Mouse (Mus musculus) heart, embryonic 11.5 days (tissue): ENCODE measurements around the gene Zfp1. TPM values are rescaled to one million over a fixed set of nuclear protein-coding genes. Genes with fewer than 3 reads are reported as not detected.
A peak's percentile ranks its signal among the peaks of the same experiment; 100 is the strongest.

Source experiments
- ATAC-seq: fragments of 200-750 bp; cut with Nextera tagmentation; replicated peaks from 2 replicates; pipeline ENCODE4 v1.8.0; 2017; ENCODE audit warnings: moderate library complexity; ENCODE audit not compliant: insufficient number of reproducible peaks, low FRiP score, low TSS enrichment
- H3K27ac ChIP-seq: fragments of 300-500 bp; sonication (generic); 2 replicates; pipeline ENCODE4 v1.5.1; 2014; ENCODE audit warnings: mild to moderate bottlenecking, low read depth, low read length
- H3K27me3 ChIP-seq: fragments of 300-500 bp; sonication (generic); 2 replicates; pipeline ENCODE4 v1.6.1; 2014; ENCODE audit warnings: mild to moderate bottlenecking, low read length, mixed read lengths; ENCODE audit not compliant: control insufficient read depth, insufficient read depth
- H3K36me3 ChIP-seq: fragments of 300-500 bp; sonication (generic); 2 replicates; pipeline ENCODE4 v1.6.1; 2014; ENCODE audit warnings: mild to moderate bottlenecking, low read length, moderate library complexity, mixed read lengths; ENCODE audit not compliant: control insufficient read depth, insufficient read depth
- H3K4me1 ChIP-seq: fragments of 300-500 bp; sonication (generic); 2 replicates; pipeline ENCODE4 v1.6.1; 2014; ENCODE audit warnings: low read length; ENCODE audit not compliant: control insufficient read depth, insufficient read depth
- H3K4me2 ChIP-seq: fragments of 300-500 bp; sonication (generic); 2 replicates; pipeline ENCODE4 v1.6.1; 2014; ENCODE audit warnings: mild to moderate bottlenecking, moderate library complexity
- H3K4me3 ChIP-seq: fragments of 300-500 bp; sonication (generic); 2 replicates; pipeline ENCODE4 v1.5.1; 2014; ENCODE audit warnings: low read depth, low read length
- H3K9ac ChIP-seq: fragments of 300-500 bp; sonication (generic); 2 replicates; pipeline ENCODE4 v1.6.1; 2014; ENCODE audit warnings: mild to moderate bottlenecking, low read depth, low read length, moderate library complexity
- H3K9me3 ChIP-seq: fragments of 300-500 bp; sonication (generic); replicated peaks from 2 replicates; pipeline ENCODE4 v1.6.1; 2016; ENCODE audit warnings: low read length; ENCODE audit not compliant: control insufficient read depth
- WGBS: fragments of 180-500 bp; shearing (Covaris S2); extraction: QIAGEN DNeasy Blood & Tissue Kit; methylation state at CpG from one replicate; pipeline ENCODE4 v1.1.7; 2014; ENCODE audit not compliant: insufficient replicate concordance; 5-methylcytosine and 5-hydroxymethylcytosine counted together
- polyA plus RNA-seq: library from polyadenylated mRNA; unstranded; fragments of >200 nt; fragmentation: Nextera tagmentation; extraction: Ambion mirVana; gene quantifications from 2 replicates; pipeline ENCODE4 v1.2.1, GENCODE M21; 2014

The Zfp1 gene
- polyA plus RNA-seq, 1 experiment from 2014 or later: 16.5 TPM

GRCm38 (mm10) chr8:111627923-111628322 is 15.3 kb upstream of the Zfp1 start:
- no peak overlapping the region for H3K9ac ChIP-seq
- H3K4me1 ChIP-seq: no peaks in the 10 kb centered on the region
- H3K36me3 ChIP-seq: 0 out of 2 replicates have a peak, but pooled peaks cover 2% of the 10 kb centered on the region
- WGBS: 94% methylated on average over 9 of the region's 9 CpGs
- H3K4me3 ChIP-seq: no peak overlapping the region
- H3K27me3 ChIP-seq: no peaks in the 10 kb centered on the region
- H3K9me3 ChIP-seq: no peaks in the 10 kb centered on the region
- ATAC-seq: no peak
- no peak overlapping the region for H3K27ac ChIP-seq
- no peak overlapping the region for H3K4me2 ChIP-seq

- Histone ChIP-seq H3K27me3 (no peaks in the 10 kb centered on the region), H3K9ac (no peak overlapping the region), H3K27ac (no peak overlapping the region), H3K9me3 (no peaks in the 10 kb centered on the region), H3K4me1 (no peaks in the 10 kb centered on the region), H3K4me3 (no peak overlapping the region), H3K36me3 (0 out of 2 replicates have a peak, but pooled peaks cover 2% of the 10 kb centered on the region), H3K4me2 (no peak overlapping the region)
- ATAC-seq: no peak
- WGBS: 88% methylated on average over 12 of the region's 12 CpGs
Observed at GRCm38 (mm10) chr8:111628401-111628800, 14.8 kb upstream of the Zfp1 start.

- no peaks in the 10 kb centered on the region for H3K4me1 ChIP-seq
- 82% methylated on average over 19 of the region's 19 CpGs for WGBS
- H3K9me3 ChIP-seq: no peaks in the 10 kb centered on the region
- no peaks in the 10 kb centered on the region for H3K27me3 ChIP-seq
- H3K4me3 ChIP-seq: no peak overlapping the region
- H3K36me3 ChIP-seq: 0 out of 2 replicates have a peak, but pooled peaks cover 2% of the 10 kb centered on the region
- no peak overlapping the region for H3K9ac ChIP-seq
- no peak overlapping the region for H3K4me2 ChIP-seq
- ATAC-seq: no peak
- no peak overlapping the region for H3K27ac ChIP-seq
Observed at GRCm38 (mm10) chr8:111628894-111629501, 14.2 kb upstream of the Zfp1 start.

GRCm38 (mm10) chr8:111630105-111630521 is 13.1 kb upstream of the Zfp1 start, which contains the start of gene Ldhd:
Gene Ldhd, minus strand, starts transcription at chr8:111630374.
- peak within 1 kb of the TSS; percentile 35 for H3K4me3 ChIP-seq
- no peak for ATAC-seq

DNA sequence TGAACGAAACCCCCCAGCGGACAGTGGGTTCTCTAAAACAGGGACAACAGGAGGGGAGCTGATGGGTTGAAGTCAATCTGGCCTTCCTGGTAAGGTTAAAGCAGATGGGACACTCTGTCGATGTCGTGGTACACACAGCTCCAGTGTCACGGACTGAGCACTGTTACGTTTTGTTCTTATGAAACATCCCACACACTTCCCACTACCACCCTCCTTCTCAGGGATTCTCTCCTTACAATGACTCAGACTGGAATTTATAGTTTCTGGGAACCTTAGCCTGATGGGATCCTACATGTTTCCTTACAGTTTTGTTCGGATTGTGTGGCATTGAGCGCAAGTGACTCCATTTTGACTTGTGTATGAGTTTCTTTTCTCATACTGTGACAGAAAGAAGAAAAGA is 11.6 kb upstream of the Zfp1 start:
- H3K4me2 ChIP-seq: no peak overlapping the region

More at GRCm38 (mm10) chr8:111630105-111630521, 13.1 kb upstream of the Zfp1 start, which contains the start of gene Ldhd:
- Histone ChIP-seq H3K9me3 (no peaks in the 10 kb centered on the region), H3K9ac (peak within 1 kb of the TSS; percentile 17), H3K27me3 (no peaks in the 10 kb centered on the region), H3K4me2 (peak within 1 kb of the TSS; percentile 51), H3K27ac (no peak within 1 kb of the TSS), H3K36me3 (0 out of 2 replicates have a peak, but pooled peaks cover 2% of the 10 kb centered on the region), H3K4me1 (no peaks in the 10 kb centered on the region)
- WGBS: 26% methylated on average over 13 of the region's 13 CpGs

GRCm38 (mm10) chr8:111632976-111633375 is 10.2 kb upstream of the Zfp1 start:
- Histone ChIP-seq H3K4me1 (no peaks in the 10 kb centered on the region), H3K4me3 (no peak overlapping the region), H3K9me3 (no peaks in the 10 kb centered on the region), H3K27me3 (no peaks in the 10 kb centered on the region), H3K9ac (no peak overlapping the region), H3K36me3 (0 out of 2 replicates have a peak, but pooled peaks cover 2% of the 10 kb centered on the region), H3K4me2 (no peak overlapping the region), H3K27ac (no peak overlapping the region)
- ATAC-seq: no peak
- WGBS: 91% methylated on average over 3 of the region's 3 CpGs

More for the DNA sequence above, 11.6 kb upstream of the Zfp1 start:
- no peak overlapping the region for H3K9ac ChIP-seq
- no peak overlapping the region for H3K4me3 ChIP-seq
- no peaks in the 10 kb centered on the region for H3K27me3 ChIP-seq
- H3K9me3 ChIP-seq: no peaks in the 10 kb centered on the region
- H3K36me3 ChIP-seq: 0 out of 2 replicates have a peak, but pooled peaks cover 2% of the 10 kb centered on the region
- no peaks in the 10 kb centered on the region for H3K4me1 ChIP-seq
- no peak overlapping the region for H3K27ac ChIP-seq
- WGBS: 82% methylated on average over 8 of the region's 8 CpGs
- ATAC-seq: no peak

DNA sequence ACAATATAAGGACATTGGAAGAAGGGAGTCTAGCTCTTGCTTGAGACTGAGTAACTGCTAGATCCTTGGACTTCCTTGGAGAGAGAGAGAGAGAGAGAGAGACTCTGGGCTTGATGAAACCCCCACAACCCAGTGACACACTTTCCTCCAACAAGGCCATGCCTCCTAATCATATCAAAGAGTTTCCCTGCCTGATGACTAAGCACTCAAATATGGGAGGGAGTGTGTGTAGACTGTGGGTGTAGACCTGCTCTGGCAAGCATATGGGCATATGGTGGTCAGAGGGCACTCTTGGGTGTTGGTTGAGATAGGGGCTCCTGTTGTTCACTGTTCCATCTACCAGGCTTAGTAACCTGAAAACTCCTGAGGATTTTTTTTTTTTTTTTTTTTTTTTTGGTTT is 5.1 kb upstream of the Zfp1 start:
- H3K9ac ChIP-seq: no peak overlapping the region
- peaks cover 8% of the 10 kb centered on the region for H3K4me1 ChIP-seq
- no peak overlapping the region for H3K4me2 ChIP-seq
- no peak for ATAC-seq
- no peaks in the 10 kb centered on the region for H3K9me3 ChIP-seq
- H3K36me3 ChIP-seq: no peaks in the 10 kb centered on the region
- no peaks in the 10 kb centered on the region for H3K27me3 ChIP-seq
- H3K27ac ChIP-seq: no peak overlapping the region
- H3K4me3 ChIP-seq: no peak overlapping the region

DNA sequence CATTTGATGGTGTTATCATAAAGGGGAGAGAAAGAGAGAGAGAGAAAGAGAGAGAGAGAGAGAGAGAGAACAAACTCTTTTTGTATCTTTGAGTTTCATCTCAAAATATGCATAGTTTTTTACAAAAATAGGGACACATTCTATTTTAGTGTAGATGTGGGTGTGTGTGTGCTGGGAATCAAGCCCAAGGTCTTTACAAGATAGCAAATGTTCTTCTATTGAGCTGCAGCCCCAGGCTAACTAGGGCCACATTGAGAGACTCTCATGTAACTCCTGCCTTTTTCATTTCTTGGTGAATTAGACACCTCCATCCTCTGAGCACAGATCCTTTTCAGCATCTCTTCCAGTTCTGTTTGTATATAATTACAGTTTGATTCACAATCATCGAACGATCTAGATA is 2.1 kb upstream of the Zfp1 start:
- Histone ChIP-seq H3K27ac (no peak overlapping the region), H3K9ac (no peak overlapping the region), H3K4me3 (no peak overlapping the region), H3K27me3 (no peaks in the 10 kb centered on the region), H3K9me3 (no peaks in the 10 kb centered on the region), H3K4me1 (peaks cover 8% of the 10 kb centered on the region), H3K4me2 (no peak overlapping the region), H3K36me3 (no peaks in the 10 kb centered on the region)
- WGBS: 90% methylated on average over 2 of the region's 2 CpGs
- no peak for ATAC-seq

DNA sequence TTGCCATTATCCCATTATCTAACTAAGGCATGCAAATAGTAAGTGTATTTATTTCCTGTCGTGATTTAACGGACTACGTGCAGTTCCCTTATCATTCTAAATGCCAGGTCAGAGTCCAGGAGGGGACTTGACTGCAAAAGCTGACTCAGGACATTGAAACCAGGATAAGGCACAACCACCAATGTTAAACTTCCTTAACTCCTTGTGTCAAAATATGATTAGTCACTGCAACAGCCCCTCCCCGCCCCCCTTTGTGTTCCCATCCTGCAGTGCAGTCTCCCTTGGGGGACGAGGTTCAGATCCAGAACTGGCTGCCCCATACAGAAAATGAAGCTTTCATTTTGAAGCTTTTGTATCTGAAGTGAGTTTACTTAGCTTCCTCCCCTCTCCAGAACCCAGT is 705 bp upstream of the Zfp1 start:
- Histone ChIP-seq H3K4me3 (peak overlapping the region; percentile 74), H3K4me2 (peak overlapping the region; percentile 83), H3K9me3 (no peaks in the 10 kb centered on the region), H3K4me1 (peaks cover 8% of the 10 kb centered on the region), H3K27me3 (no peaks in the 10 kb centered on the region), H3K9ac (peak overlapping the region; percentile 94), H3K36me3 (no peaks in the 10 kb centered on the region), H3K27ac (peak overlapping the region; percentile 96)
- WGBS: 29% methylated on average over 5 of the region's 5 CpGs
- no peak for ATAC-seq
